In genomic region chr6:134079563-134079962, GRCm38 (mm10) we compare ENCODE assay signal across 30 mouse cellular contexts.
"Had no signal": no experiment of that assay in that cellular context is flagged by ENCODE, and none has a peak within 500 bp of the region (broad histone marks: within the 10 kb centered on the region; RNA-seq: fewer than 3 reads in every experiment).

No protein-coding gene starts in this region.

- ATAC-seq: liver, embryonic 12.5 days; liver, postnatal 0 days; lung, postnatal 0 days; midbrain, embryonic 13.5 days; midbrain, embryonic 15.5 days; midbrain, embryonic 16.5 days had no signal

- H3K4me2 ChIP-seq: limb, embryonic 12.5 days; limb, embryonic 13.5 days; limb, embryonic 15.5 days; liver, embryonic 11.5 days; liver, embryonic 12.5 days; liver, embryonic 13.5 days; liver, embryonic 15.5 days; lung, embryonic 14.5 days; lung, embryonic 15.5 days; midbrain, embryonic 11.5 days; midbrain, embryonic 12.5 days; midbrain, embryonic 13.5 days; midbrain, embryonic 15.5 days; neural tube, embryonic 12.5 days had no signal

- H3K4me3 ChIP-seq: limb, embryonic 10.5 days; limb, embryonic 12.5 days; limb, embryonic 13.5 days; limb, embryonic 15.5 days; liver, embryonic 12.5 days; liver, embryonic 13.5 days; liver, embryonic 15.5 days; lung, embryonic 15.5 days; megakaryocyte, embryonic 14.5 days; midbrain, embryonic 10.5 days; midbrain, embryonic 12.5 days; midbrain, embryonic 13.5 days; midbrain, embryonic 15.5 days; myocyte; neural tube, embryonic 12.5 days had no signal

- H3K9ac ChIP-seq: limb, embryonic 12.5 days; limb, embryonic 13.5 days; limb, embryonic 15.5 days; liver, embryonic 12.5 days; liver, embryonic 13.5 days; liver, embryonic 14.5 days; liver, embryonic 15.5 days; liver, postnatal 0 days; lung, embryonic 14.5 days; lung, embryonic 15.5 days; midbrain, embryonic 12.5 days; midbrain, embryonic 13.5 days; midbrain, embryonic 15.5 days; neural tube, embryonic 12.5 days had no signal

- H3K27me3 ChIP-seq: limb, embryonic 12.5 days; limb, embryonic 13.5 days; limb, embryonic 15.5 days; liver, embryonic 12.5 days; liver, embryonic 13.5 days; liver, embryonic 15.5 days; lung, embryonic 15.5 days; megakaryocyte, embryonic 14.5 days; midbrain, embryonic 12.5 days; midbrain, embryonic 13.5 days; midbrain, embryonic 15.5 days; neural tube, embryonic 12.5 days had no signal

- H3K9me3 ChIP-seq: limb, embryonic 10.5 days; limb, embryonic 12.5 days; limb, embryonic 13.5 days; limb, embryonic 15.5 days; liver, embryonic 12.5 days; liver, embryonic 13.5 days; liver, embryonic 15.5 days; lung, embryonic 15.5 days; megakaryocyte, embryonic 14.5 days; midbrain, embryonic 10.5 days; midbrain, embryonic 12.5 days; midbrain, embryonic 13.5 days; midbrain, embryonic 15.5 days; neural tube, embryonic 12.5 days had no signal

- H3K36me3 ChIP-seq: limb, embryonic 15.5 days; liver, embryonic 12.5 days; liver, embryonic 13.5 days; liver, embryonic 15.5 days; lung, embryonic 15.5 days; midbrain, embryonic 12.5 days; midbrain, embryonic 13.5 days; midbrain, embryonic 15.5 days had no signal

- H3K27ac ChIP-seq: limb, embryonic 10.5 days; limb, embryonic 12.5 days; limb, embryonic 13.5 days; limb, embryonic 15.5 days; liver, embryonic 12.5 days; liver, embryonic 13.5 days; liver, embryonic 14.5 days; liver, embryonic 15.5 days; lung, embryonic 15.5 days; macrophage; midbrain, embryonic 10.5 days; midbrain, embryonic 12.5 days; midbrain, embryonic 13.5 days; midbrain, embryonic 15.5 days; neural tube, embryonic 12.5 days had no signal

- DNase-seq: liver; liver, embryonic 13.5 days; liver, postnatal 0 days; lung, adult 18-20 months; lung, adult 2 months; lung, embryonic 14.5 days; lung, postnatal 10 days; lung, postnatal 14 days; lung, postnatal 36 days; lung, postnatal 4 days had no signal

- H3K4me1 ChIP-seq: limb, embryonic 10.5 days; limb, embryonic 12.5 days; limb, embryonic 13.5 days; limb, embryonic 15.5 days; midbrain, embryonic 10.5 days; midbrain, embryonic 12.5 days; midbrain, embryonic 13.5 days; midbrain, embryonic 15.5 days; neural tube, embryonic 12.5 days had no signal
